Mouse (Mus musculus): ENCODE results near the gene Ppif.

- TF ChIP-seq CTCF (IDR thresholded peaks at IDR 0.05; ENCODE audit: insufficient read depth, low read length) (no peak), POLR2A (IDR thresholded peaks at IDR 0.05; ENCODE audit: borderline replicate concordance, extremely low read depth, low read depth, low read length) (no peak)
These were observed 27.2 kb downstream of the Ppif start for GRCm38 (mm10) chr14:25720962-25721707.
